Mouse (Mus musculus) Patski (cell line): Measurements from ENCODE around the gene Shh. TPM values are rescaled to one million over a fixed set of nuclear protein-coding genes. Genes with fewer than 3 reads are reported as not detected.

Experiments
- ATAC-seq: fragments of 100-300 bp; one replicate; pipeline ENCODE4 v1.8.0; 2021
- CTCF ChIA-PET: fragments of 350-600 bp; sonication (Branson Sonifier 250); formaldehyde crosslinking; loops from one replicate; lab custom pipeline; 2022; ENCODE audit warnings: inconsistent platforms; lab: Charles Lee
- POLR2A ChIA-PET: fragments of 350-600 bp; sonication (Branson Sonifier 250); formaldehyde crosslinking; loops from one replicate; lab custom pipeline; 2022; ENCODE audit warnings: antibody characterized with exemption, inconsistent platforms; lab: Charles Lee
- DNase-seq: peaks from one replicate; pipeline ENCODE4 v3.0.0-alpha.2; 2011; ENCODE audit warnings: low read depth, low spot score
- H3K27me3 ChIP-seq: fragments of 371-371 bp; one replicate; pipeline ENCODE4 v1.5.1; 2021
- CTCF ChIP-seq: fragments of 100-300 bp; IDR thresholded peaks from one replicate; pipeline ENCODE4 v1.5.1; 2021
- in situ Hi-C: fragments of 300-500 bp; cut with MboI; formaldehyde crosslinking; loops from 3 replicates; pipeline ENCODE4 v1.11.1; 2018; ENCODE audit warnings: low pct_unique_long_range_greater_than_20kb, mixed read lengths
- polyA plus RNA-seq: library from polyadenylated mRNA; unstranded; gene quantifications from one replicate; pipeline ENCODE4 v1.2.3, GENCODE M21; 2021

Gene Shh
- polyA plus RNA-seq, 1 experiment from 2014 or later, result 0.01 TPM

DNA sequence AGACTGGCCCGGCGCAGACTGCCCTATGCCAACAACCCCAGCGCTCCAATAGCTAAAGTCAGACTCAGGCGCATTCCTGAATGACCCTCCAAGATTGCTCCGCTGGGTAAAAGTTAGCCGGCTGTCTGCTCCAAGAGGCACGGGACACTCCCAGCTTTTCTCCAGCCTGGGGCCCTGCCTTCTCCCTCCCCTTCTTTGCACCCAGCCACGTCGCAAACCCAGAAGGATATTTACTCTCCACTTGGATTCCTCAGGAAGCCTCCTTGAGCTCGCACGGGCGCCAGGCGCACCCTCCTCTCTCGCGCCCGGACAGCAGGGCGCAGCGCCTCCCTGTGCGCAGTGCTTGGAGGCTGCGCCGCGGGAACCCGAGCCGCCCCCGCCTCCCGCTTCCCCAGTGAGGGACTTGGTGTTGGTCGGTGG lies 8.2 kb downstream of the Shh start:
- no peak for ATAC-seq
- ChIA-PET CTCF (no interaction called here), POLR2A (no interaction called here)
- no peak for TF ChIP-seq CTCF
- in situ Hi-C loops, result no loop called here
- no peak for DNase-seq
- peaks cover 66% of the 10 kb centered on the region for H3K27me3 ChIP-seq

DNA sequence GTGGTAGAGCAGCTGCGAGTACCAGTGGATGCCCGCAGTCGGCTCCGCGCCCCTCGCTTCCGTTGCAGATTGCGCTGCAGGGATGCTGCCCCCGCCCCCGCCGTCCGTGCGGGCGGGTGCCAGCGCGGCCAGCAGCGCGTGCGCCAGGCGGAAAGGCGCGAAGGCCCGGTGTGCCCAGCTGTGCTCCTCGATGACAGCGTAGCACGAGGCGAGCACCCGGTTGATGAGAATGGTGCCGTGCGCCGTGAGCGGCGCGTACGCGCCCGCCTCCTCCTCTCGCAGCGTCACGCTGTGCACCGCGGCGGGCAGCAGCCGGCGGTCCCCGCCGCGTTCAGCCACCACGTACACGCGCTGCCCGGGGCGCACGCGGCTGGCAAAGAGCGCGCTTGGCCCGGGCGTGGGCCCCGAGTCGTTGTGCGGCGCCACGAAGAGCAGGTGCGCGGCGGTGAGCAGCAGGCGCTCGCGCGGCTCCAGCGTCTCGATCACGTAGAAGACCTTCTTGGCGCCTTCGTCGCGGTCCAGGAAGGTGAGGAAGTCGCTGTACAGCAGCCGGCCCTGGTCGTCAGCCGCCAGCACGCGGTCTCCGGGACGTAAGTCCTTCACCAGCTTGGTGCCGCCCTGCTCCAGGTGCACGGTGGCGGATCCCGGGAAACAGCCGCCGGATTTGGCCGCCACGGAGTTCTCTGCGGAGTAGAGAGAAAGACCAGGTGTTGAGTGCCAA lies 9.0 kb downstream of the Shh start:
- peaks cover 63% of the 10 kb centered on the region for H3K27me3 ChIP-seq
- CTCF ChIA-PET, result no interaction called here
- DNase-seq (no peak), ATAC-seq (no peak)
- POLR2A ChIA-PET, result no interaction called here
- in situ Hi-C loops, result no loop called here
- TF ChIP-seq CTCF, result no peak

DNA sequence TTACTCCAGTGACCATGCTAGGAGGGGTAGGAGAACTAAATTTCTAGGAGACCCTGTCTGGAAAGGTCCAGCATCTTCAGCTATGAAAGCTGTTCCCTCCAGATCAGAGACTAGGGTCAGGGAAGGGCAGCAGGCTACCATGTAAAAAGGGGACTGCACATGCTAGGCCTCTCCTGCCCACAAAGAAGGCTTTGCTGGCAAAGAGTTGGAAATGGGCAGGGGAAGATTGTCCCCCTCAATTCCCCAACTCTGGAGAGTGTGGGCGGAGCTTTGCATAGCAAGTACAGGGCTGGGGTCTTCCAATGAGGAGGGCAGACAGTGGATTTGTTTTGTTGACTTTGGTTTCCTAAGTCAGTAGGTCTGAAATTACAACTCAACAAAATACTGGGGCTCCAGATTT lies 10.7 kb downstream of the Shh start:
- no peak for DNase-seq
- ChIA-PET POLR2A (interaction anchor here (1.2 kb wide), 1 partner anchor 814 kb away, joined by 3 read pairs; no protein-coding TSS in a partner anchor), CTCF (no interaction called here)
- in situ Hi-C loops, result no loop called here
- H3K27me3 ChIP-seq, result peaks cover 55% of the 10 kb centered on the region
- no peak for ATAC-seq
- no peak for TF ChIP-seq CTCF

DNA sequence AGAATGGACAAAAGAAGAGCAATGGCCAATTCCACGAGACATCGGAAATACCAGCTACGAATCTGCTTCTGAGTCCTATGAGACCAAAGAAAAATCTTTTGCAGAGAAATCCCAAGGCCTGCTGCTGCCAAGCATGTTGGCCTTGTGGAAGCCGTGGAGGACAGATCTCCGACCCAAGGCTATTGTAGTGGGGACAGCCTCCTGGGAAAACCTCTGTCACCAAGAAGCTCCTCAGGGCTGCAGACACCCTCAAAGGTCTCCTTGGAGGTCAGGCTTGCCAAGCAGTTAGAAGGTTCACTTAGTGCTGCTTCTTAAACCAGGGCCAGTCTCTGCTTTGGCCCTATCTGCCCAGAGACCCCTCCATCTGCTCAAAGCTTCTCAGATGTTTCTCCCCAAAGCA lies 11.3 kb downstream of the Shh start:
- TF ChIP-seq CTCF, result no peak
- in situ Hi-C loops, result no loop called here
- ChIA-PET CTCF (no interaction called here), POLR2A (interaction anchor here (1.2 kb wide), 1 partner anchor 815 kb away, joined by 3 read pairs; no protein-coding TSS in a partner anchor)
- H3K27me3 ChIP-seq, result peaks cover 49% of the 10 kb centered on the region
- DNase-seq, result no peak
- ATAC-seq, result no peak

DNA sequence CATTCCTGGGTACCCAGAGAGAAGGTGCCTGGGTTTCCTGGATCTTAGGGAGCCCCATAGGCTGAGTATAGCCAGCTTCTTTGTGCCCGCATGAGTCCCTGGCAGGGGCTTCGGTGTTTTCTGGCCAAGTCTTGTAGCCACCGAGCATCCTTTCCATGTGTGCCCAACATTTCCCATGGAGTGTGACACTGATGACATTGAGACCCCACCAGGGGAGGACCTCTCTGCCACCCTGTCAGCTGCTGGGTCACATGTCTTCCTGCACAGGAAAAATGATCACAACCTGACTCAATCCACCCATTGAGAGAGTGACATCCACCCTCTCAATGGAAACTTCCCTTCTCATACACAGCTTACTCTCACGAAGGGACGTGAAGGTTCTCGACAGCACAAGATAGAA lies 12.5 kb downstream of the Shh start:
- ChIA-PET CTCF (no interaction called here), POLR2A (no interaction called here)
- DNase-seq, result no peak
- in situ Hi-C loops, result loop anchor here (5.0 kb wide), 1 partner anchor 838 kb away; no protein-coding TSS in a partner anchor
- TF ChIP-seq CTCF, result no peak
- no peak for ATAC-seq
- H3K27me3 ChIP-seq, result peaks cover 39% of the 10 kb centered on the region

DNA sequence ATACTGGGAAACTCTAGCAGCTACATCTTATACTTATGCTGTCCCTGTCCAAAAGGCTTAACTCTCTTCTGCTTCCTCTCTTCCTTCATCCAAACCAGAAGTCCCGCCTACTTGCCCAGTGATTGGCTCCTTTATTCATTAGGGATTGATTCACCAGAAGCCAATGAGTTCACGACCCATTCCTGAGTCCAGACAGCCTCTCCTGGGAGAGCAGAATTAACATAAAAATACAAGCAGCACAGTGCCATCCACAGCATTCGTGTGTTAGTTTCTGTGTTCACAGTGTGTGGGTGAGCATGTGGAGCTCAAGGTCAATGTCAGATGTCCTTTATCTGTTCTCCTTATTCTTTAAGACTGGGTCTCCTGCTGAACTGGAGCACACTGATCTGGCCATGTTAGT lies 13.5 kb downstream of the Shh start:
- ATAC-seq (no peak), DNase-seq (no peak)
- H3K27me3 ChIP-seq, result peaks cover 29% of the 10 kb centered on the region
- CTCF ChIA-PET, result interaction anchor here (1.6 to 3.4 kb wide), 2 partner anchors 39 to 836 kb away, joined by 3 to 10 read pairs; no protein-coding TSS in a partner anchor
- TF ChIP-seq CTCF, result no peak
- in situ Hi-C loops, result loop anchor here (5.0 kb wide), 1 partner anchor 839 kb away; no protein-coding TSS in a partner anchor
- POLR2A ChIA-PET, result no interaction called here

DNA sequence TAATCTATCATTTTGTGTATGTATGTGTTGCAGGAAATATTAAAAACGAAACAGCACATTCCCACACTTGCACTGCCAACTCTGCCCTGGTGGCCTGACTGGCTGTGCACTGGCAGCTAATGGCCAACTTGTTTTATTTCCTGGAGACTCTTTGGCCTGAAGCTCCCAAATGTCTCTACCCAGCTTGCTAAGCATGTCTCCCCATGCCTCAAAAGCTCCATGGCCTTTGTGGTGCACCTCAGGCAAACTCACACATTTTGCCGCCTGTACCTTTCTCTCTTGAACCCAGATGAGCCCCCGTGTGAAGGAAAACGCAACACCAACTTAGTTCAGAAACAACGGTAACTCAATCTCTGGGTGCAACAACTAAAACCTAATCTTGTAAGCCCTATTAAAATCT lies 14.0 kb downstream of the Shh start:
- CTCF ChIA-PET, result interaction anchor here (1.6 to 3.4 kb wide), 2 partner anchors 40 to 837 kb away, joined by 3 to 10 read pairs; no protein-coding TSS in a partner anchor
- peaks cover 27% of the 10 kb centered on the region for H3K27me3 ChIP-seq
- POLR2A ChIA-PET, result no interaction called here
- DNase-seq, result no peak
- no peak for TF ChIP-seq CTCF
- ATAC-seq, result no peak
- in situ Hi-C loops, result loop anchor here (5.0 kb wide), 1 partner anchor 839 kb away; no protein-coding TSS in a partner anchor

DNA sequence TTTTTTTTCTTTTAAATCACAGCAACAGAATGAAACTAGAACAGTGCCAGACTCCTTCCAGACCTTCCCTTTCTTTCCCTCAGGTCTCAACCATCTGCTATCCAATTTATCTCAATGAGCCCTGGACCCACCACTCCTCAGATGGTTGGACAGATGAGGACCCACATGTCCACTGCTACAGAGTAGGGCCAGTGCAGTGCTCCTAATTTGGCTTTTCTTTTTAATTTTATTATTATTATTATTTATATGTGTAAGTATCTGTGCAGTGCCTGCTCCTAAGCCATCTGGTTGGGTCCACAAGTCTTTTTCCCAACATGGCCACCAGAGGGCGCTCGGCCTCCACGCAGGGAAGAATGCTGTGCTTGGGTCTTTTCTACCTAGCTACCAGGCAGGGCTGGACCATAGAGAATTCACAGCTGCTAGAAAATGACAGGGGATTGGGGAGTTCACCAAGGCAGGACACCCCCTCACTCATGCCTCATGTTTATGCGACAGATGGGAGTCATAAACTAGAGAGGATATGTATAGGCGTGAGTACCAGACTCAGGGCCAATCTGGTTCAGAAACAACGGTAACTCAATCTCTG lies 15.9 kb downstream of the Shh start:
- ATAC-seq, result peak; percentile 82
- in situ Hi-C loops, result loop anchor here (5.0 kb wide), 1 partner anchor 841 kb away; no protein-coding TSS in a partner anchor
- TF ChIP-seq CTCF, result peak; percentile 96
- ChIA-PET POLR2A (no interaction called here), CTCF (interaction anchor here (0.6 to 3.4 kb wide), 14 partner anchors 10 to 882 kb away, joined by 3 to 10 read pairs (median 3); no protein-coding TSS in a partner anchor)
- DNase-seq, result no peak
- peaks cover 10% of the 10 kb centered on the region for H3K27me3 ChIP-seq

DNA sequence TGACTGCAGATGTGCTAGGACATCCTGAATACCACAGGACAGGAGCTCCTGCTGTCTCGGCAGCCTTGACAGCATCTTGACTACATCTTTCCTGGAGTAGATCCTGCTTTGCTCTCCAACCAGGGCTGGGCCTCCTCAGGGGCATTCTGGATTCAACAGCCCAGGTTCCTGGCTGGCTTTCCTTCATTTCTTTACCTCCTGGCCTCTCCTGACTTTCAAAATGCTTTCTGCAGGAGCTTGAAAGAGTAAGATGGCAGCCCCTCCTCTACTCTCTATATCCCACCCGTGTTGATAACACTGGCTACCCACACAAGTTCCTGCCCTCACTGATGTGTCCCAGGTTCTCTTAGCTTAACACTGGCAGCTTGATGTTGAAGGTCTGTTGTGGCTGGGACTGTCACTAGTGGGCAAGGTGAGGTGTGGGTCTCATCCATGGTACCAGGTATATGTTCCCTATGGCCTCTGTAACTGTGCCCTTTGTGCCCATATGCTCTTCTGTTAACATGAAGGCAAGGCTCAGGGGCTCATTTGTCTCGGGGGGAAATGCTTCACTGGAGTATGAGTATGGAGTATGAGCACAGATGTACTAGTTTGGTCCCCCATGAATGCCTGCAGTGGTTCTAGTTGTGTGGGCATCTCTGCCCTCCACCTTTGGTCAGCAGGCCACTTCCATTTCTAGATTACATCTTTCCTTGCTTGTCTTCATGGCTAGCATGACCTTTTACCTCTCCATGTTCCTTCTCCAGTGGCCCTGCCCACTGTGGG lies 16.7 kb downstream of the Shh start:
- DNase-seq (no peak), ATAC-seq (no peak)
- CTCF ChIA-PET, result interaction anchor here (0.8 to 1.7 kb wide), 7 partner anchors 11 to 883 kb away, joined by 3 to 4 read pairs (median 3); no protein-coding TSS in a partner anchor
- POLR2A ChIA-PET, result interaction anchor here (0.6 kb wide), 1 partner anchor 828 kb away, joined by 3 read pairs; no protein-coding TSS in a partner anchor
- no peak for TF ChIP-seq CTCF
- H3K27me3 ChIP-seq, result peaks cover 3% of the 10 kb centered on the region
- in situ Hi-C loops, result loop anchor here (5.0 kb wide), 1 partner anchor 842 kb away; no protein-coding TSS in a partner anchor

DNA sequence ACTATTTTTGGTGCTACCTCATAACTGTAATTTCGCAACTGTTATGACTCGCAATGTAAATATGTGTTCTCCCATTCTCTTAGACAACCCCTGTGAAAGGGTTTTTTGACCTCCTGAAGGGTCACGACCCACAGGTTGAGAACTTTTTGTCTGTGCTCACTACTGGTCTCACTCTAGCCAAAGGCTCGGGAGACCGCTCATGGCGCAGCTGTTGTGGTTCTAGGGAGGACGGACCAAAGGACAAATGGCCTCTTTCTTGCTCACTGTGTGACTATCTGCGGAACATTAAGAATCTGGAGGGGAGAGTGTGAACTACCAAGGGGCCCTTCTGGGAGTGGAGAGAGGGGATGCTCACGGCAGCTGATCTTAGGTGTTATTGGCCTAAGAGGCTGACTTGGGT lies 41.1 kb downstream of the Shh start:
- no peaks in the 10 kb centered on the region for H3K27me3 ChIP-seq
- TF ChIP-seq CTCF, result no peak
- in situ Hi-C loops, result no loop called here
- no peak for ATAC-seq
- DNase-seq, result no peak
- CTCF ChIA-PET, result no interaction called here
- POLR2A ChIA-PET, result no interaction called here
